Mouse (Mus musculus) brain, adult 10 weeks (tissue): Measurements from ENCODE around the gene Zfp142. TPM values are rescaled to one million over a fixed set of nuclear protein-coding genes. Genes with fewer than 3 reads are reported as not detected.

Experiments used
- polyA plus RNA-seq: library from polyadenylated mRNA; stranded (reverse); fragments of 350-450 nt; fragmentation: Illumina TruSeq; extraction: RNeasy Lipid Tissue Mini Kit (QIAGEN cat#74804); gene quantifications from one replicate; pipeline ENCODE4 v1.2.3, GENCODE M21; 2015; ENCODE audit warnings: low read depth, low replicate concordance

Gene Zfp142
- 13.0 TPM for polyA plus RNA-seq

GRCm38 (mm10) chr1:74587773-74588445 is at the start of gene Zfp142, which contains the start of gene Bcs1l:
TSS of gene Zfp142 (minus strand) at chr1:74588246.
TSS of gene Bcs1l (plus strand) at chr1:74588289.

GRCm38 (mm10) chr1:74601267-74601962 is 13.4 kb upstream of the Zfp142 start, which contains the start of the genes Rnf25 and Stk36:
TSS of gene Rnf25 (minus strand) at chr1:74601397.
TSS of gene Stk36 (plus strand) at chr1:74601445.

GRCm38 (mm10) chr1:74544184-74544583 is 43.9 kb downstream of the Zfp142 start, which contains the start of gene Usp37:
TSS of gene Usp37 (minus strand) at chr1:74544284.

GRCm38 (mm10) chr1:74542451-74542961 is 45.5 kb downstream of the Zfp142 start, which contains the start of gene Plcd4:
TSS of gene Plcd4 (plus strand) at chr1:74542888.

Other genes with a start within 250 kb of the Zfp142 start
- 3.0 TPM for gene Catip, start 226.1 kb downstream of the Zfp142 start, polyA plus RNA-seq
- gene Slc11a1, start 213.1 kb downstream of the Zfp142 start, polyA plus RNA-seq, result 5.6 TPM
- gene Ctdsp1, start 196.7 kb downstream of the Zfp142 start, polyA plus RNA-seq, result 21.4 TPM
- 0.31 TPM for gene Vil1, start 178.9 kb downstream of the Zfp142 start, polyA plus RNA-seq
- 23.2 TPM for gene Cnot9, start 82.2 kb downstream of the Zfp142 start, polyA plus RNA-seq
- 18.9 TPM for gene Plcd4, start 45.4 kb downstream of the Zfp142 start, polyA plus RNA-seq
- gene Usp37, start 44.0 kb downstream of the Zfp142 start, polyA plus RNA-seq, result 11.9 TPM
- 27.9 TPM for gene Bcs1l, start within 50 bp of the Zfp142 start, polyA plus RNA-seq
- gene Rnf25, start 13.2 kb upstream of the Zfp142 start, polyA plus RNA-seq, result 63.7 TPM
- 2.6 TPM for gene Stk36, start 13.2 kb upstream of the Zfp142 start, polyA plus RNA-seq
- 11.5 TPM for gene Ttll4, start 73.5 kb upstream of the Zfp142 start, polyA plus RNA-seq
- gene Cyp27a1, start 125.3 kb upstream of the Zfp142 start, polyA plus RNA-seq, result 11.0 TPM
- gene Prkag3, start 161.0 kb upstream of the Zfp142 start, polyA plus RNA-seq, result not detected
- gene Wnt6, start 183.6 kb upstream of the Zfp142 start, polyA plus RNA-seq, result 0.71 TPM
- gene Wnt10a, start 203.3 kb upstream of the Zfp142 start, polyA plus RNA-seq, result 5.7 TPM